Mouse (Mus musculus): Measurements from ENCODE around the gene Esrra. TPM values are rescaled to one million over a fixed set of nuclear protein-coding genes. Genes with fewer than 3 reads are reported as not detected.

Esrra gene
- polyA plus RNA-seq, 1 experiment, result 103 TPM

DNA sequence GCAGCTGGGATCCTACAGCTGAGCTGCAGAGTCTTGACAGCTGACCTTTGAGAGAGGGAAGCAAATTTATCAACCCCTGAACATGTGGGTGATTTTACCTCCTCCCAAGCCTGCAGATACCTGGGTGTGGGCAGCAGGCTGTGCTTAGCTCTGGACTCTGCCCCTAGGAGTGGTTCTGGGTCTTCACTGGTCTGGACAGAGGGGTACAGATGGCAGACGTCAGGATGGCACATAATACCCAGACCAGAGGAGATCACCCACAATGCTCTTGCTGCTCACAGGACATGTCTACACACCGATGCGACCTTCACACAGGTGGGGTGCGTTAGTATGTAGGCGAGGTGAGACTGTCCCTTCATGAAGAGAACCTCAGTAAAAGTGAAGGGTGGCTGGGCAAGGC, 27.9 kb upstream of the Esrra start:
- Histone ChIP-seq H3K27me3 (ENCODE audit: control insufficient read depth, insufficient read depth, low read length) (no peaks in the 10 kb centered on the region), H3K4me3 (replicated peaks; ENCODE audit: insufficient read depth, low read depth, low read length) (no peak overlapping the region), H3K27ac (ENCODE audit: insufficient read depth, low read length) (no peak overlapping the region), H3K4me1 (ENCODE audit: control insufficient read depth, insufficient read depth, low read length) (peaks cover 22% of the 10 kb centered on the region)
- DNase-seq, result no peak
- 87% methylated on average over 5 of the region's 5 CpGs for whole genome bisulfite sequencing
- TF ChIP-seq CTCF (IDR thresholded peaks at IDR 0.05; ENCODE audit: borderline replicate concordance, insufficient read depth, low read depth, low read length), result no peak

DNA sequence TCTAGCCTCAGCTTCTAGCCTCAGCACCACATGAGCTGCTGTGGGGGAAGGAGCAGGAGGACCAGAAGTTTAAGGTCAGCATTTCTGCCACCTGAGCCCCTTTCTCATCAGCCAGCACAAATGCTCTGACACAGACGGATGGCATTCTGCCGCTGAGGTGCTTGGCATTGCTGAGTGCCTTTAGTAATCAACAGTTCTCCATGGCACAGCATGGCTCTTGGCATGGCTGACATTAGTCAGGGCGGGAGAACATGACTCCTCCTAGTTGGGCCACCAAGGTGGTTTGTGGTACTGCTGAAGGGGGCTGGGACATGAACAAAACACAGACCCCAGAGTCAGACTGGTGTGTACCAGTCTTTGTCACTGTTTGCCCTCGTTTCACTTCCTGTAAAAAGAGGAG, 26.6 kb upstream of the Esrra start:
- peaks cover 22% of the 10 kb centered on the region for H3K4me1 ChIP-seq (ENCODE audit: control insufficient read depth, insufficient read depth, low read length)
- H3K4me3 ChIP-seq (replicated peaks; ENCODE audit: insufficient read depth, low read depth, low read length), result no peak overlapping the region
- TF ChIP-seq CTCF (IDR thresholded peaks at IDR 0.05; ENCODE audit: borderline replicate concordance, insufficient read depth, low read depth, low read length) (no peak), POLR2A (IDR thresholded peaks at IDR 0.05; ENCODE audit: borderline replicate concordance, insufficient read depth, low read length) (no peak)
- DNase-seq, result peak; percentile 79 to 88
- H3K27ac ChIP-seq (ENCODE audit: insufficient read depth, low read length), result peak overlapping the region; percentile 74
- WGBS, result 14% methylated on average over 4 of the region's 4 CpGs
- no peaks in the 10 kb centered on the region for H3K27me3 ChIP-seq (ENCODE audit: control insufficient read depth, insufficient read depth, low read length)

DNA sequence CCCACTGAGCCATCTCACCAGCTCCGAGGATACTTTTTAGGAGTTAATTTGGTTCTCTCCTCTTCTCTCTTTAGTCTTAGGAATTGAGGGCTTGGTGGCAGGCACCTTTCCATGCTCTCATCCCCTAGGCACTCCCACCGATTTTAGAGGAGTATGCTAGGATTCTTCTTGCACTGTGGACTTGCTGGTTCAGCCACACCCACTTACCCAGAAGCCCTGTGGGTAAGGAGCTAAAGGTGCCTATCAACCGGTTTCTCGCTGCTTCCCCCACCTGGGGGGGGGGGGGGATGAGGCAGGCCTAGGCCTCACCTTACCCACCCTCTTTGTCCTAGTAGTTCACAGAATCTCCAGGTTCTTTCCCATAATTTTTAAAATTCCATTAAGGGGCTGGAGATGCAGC, 26.1 kb upstream of the Esrra start:
- no peaks in the 10 kb centered on the region for H3K27me3 ChIP-seq (ENCODE audit: control insufficient read depth, insufficient read depth, low read length)
- peaks cover 20% of the 10 kb centered on the region for H3K4me1 ChIP-seq (ENCODE audit: control insufficient read depth, insufficient read depth, low read length)
- 35% methylated on average over 4 of the region's 4 CpGs for WGBS
- no peak for DNase-seq
- no peak overlapping the region for H3K4me3 ChIP-seq (replicated peaks; ENCODE audit: insufficient read depth, low read depth, low read length)
- H3K27ac ChIP-seq (ENCODE audit: insufficient read depth, low read length), result peak overlapping the region; percentile 74
- TF ChIP-seq CTCF (IDR thresholded peaks at IDR 0.05; ENCODE audit: borderline replicate concordance, insufficient read depth, low read depth, low read length) (no peak), POLR2A (IDR thresholded peaks at IDR 0.05; ENCODE audit: borderline replicate concordance, insufficient read depth, low read length) (no peak)

DNA sequence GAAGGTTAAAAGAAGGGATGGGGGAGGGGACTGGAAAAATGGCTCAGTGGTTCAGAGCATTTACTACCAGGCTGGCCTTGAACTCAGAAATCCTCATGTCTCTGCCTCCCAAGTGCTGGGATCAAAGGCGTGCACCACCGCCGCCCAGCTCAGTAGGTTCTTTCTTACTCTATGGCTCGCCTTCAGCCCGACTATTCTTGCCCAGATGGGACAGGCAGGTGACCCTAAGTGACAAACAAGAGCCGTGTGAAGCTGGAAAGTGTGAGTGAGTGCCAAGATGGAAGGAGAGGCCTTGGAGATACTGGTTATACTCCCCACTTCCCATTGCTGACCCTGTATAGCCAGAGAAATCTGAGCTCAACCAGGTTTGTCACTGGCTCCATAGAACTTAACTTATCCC, 22.1 kb upstream of the Esrra start:
- Histone ChIP-seq H3K4me3 (replicated peaks; ENCODE audit: insufficient read depth, low read depth, low read length) (no peak overlapping the region), H3K27me3 (ENCODE audit: control insufficient read depth, insufficient read depth, low read length) (no peaks in the 10 kb centered on the region), H3K27ac (ENCODE audit: insufficient read depth, low read length) (no peak overlapping the region), H3K4me1 (ENCODE audit: control insufficient read depth, insufficient read depth, low read length) (peaks cover 29% of the 10 kb centered on the region)
- TF ChIP-seq POLR2A (IDR thresholded peaks at IDR 0.05; ENCODE audit: borderline replicate concordance, insufficient read depth, low read length) (no peak), CTCF (IDR thresholded peaks at IDR 0.05; ENCODE audit: borderline replicate concordance, insufficient read depth, low read depth, low read length) (no peak)
- WGBS, result 91% methylated on average over 6 of the region's 6 CpGs
- no peak for DNase-seq

DNA sequence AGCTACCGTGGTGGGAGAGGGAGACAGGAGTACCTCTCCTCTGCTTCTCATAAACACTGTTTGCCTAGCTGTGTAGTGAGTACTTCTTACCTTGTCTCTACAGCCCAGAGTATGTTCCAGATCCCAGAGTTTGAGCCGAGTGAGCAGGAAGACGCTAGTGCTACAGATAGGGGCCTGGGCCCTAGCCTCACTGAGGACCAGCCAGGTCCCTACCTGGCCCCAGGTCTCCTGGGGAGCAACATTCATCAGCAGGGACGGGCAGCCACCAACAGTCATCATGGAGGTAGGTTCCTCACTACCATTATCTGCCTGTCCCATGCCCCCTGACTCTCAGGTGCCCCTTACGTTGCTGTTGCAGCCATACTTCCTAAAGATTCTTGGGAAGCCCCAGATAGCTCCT, 21.2 kb upstream of the Esrra start:
- no peaks in the 10 kb centered on the region for H3K27me3 ChIP-seq (ENCODE audit: control insufficient read depth, insufficient read depth, low read length)
- TF ChIP-seq CTCF (IDR thresholded peaks at IDR 0.05; ENCODE audit: borderline replicate concordance, insufficient read depth, low read depth, low read length) (no peak), POLR2A (IDR thresholded peaks at IDR 0.05; ENCODE audit: borderline replicate concordance, insufficient read depth, low read length) (no peak)
- DNase-seq, result no peak
- 20% methylated on average over 5 of the region's 5 CpGs for WGBS
- peak overlapping the region; percentile 83 for H3K4me3 ChIP-seq (replicated peaks; ENCODE audit: insufficient read depth, low read depth, low read length)
- peaks cover 29% of the 10 kb centered on the region for H3K4me1 ChIP-seq (ENCODE audit: control insufficient read depth, insufficient read depth, low read length)
- peak overlapping the region; percentile 67 for H3K27ac ChIP-seq (ENCODE audit: insufficient read depth, low read length)

DNA sequence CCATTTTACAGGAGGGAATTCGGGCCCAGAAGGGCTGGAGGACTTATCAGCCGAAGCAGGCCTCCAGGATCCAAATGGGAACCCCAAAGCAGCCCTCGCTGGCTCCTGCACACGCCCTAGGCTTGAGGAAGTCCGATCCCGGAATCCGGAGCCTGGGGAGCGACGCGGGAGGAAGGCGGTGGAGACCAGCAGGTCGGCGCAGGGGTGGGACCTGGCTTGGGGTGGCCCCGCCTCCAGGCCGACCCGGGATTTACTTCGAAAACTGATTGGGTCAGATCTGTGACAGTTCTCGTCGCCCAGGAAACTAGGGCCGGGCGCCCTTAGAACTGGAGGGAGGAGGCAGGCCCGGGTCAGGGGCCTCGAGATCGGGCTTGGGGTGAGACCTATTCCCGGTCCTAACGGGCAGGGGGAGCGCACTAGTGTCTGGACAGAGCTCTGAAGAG, 20.7 kb upstream of the Esrra start, which contains the start of gene Gpr137:
Gpr137 (minus strand) TSS at position 232 of the 443 bp plus-strand sequence.
- WGBS, result 1% methylated on average over 27 of the region's 27 CpGs
- TF ChIP-seq CTCF (IDR thresholded peaks at IDR 0.05; ENCODE audit: borderline replicate concordance, insufficient read depth, low read depth, low read length) (no peak), POLR2A (IDR thresholded peaks at IDR 0.05; ENCODE audit: borderline replicate concordance, insufficient read depth, low read length) (peak; percentile 66)
- no peaks in the 10 kb centered on the region for H3K27me3 ChIP-seq (ENCODE audit: control insufficient read depth, insufficient read depth, low read length)
- H3K4me1 ChIP-seq (ENCODE audit: control insufficient read depth, insufficient read depth, low read length), result peaks cover 29% of the 10 kb centered on the region
- H3K4me3 ChIP-seq (replicated peaks; ENCODE audit: insufficient read depth, low read depth, low read length), result peak within 1 kb of the TSS; percentile 83
- H3K27ac ChIP-seq (ENCODE audit: insufficient read depth, low read length), result peak within 1 kb of the TSS; percentile 67
- DNase-seq, result peak; percentile 94 to 96

DNA sequence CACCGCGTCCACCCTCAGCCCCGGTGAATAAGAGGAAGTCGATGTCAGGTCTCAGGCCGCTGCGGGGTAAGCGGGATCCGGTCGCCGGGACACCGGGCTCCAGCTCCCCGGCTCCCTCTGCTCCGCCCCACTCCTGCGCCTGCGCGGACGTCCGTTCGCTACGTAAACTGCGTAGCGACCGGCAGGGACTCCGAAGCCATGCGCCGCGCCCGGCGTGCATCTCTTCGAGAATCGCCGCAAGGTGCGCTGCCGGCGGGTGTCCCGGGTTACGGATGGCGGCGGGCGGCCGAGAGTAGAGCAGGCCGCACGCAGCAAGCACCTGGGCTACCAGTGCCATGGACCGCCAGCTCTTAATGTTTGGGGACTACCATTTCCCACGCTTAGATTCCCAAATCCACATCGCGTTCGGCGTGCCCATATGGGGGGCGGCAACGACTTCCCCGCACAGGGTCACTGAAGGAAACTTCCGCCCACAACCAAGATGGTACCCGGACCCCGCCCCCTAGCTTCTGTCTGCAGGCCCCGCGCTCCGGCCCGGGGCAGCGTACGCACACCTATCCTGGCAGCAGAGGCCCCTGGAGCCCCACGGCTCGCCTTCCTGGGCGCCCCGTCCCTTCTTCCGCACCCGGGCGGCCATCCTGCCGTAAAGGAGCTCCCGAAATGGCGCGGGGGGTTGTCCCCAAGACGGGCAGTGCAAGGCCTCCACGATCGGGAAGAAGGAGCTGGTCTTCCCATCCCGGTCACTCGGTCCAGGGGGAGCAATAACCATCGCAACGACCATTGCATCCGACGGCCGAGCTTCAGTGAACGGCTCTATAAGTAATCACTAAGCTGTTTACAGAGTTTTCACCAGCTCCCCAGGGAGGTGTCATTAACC, 20.0 kb upstream of the Esrra start, which contains the start of gene Bad:
Bad (plus strand) TSS at position 490 of the 877 bp plus-strand sequence.
- Histone ChIP-seq H3K27ac (ENCODE audit: insufficient read depth, low read length) (peak within 1 kb of the TSS; percentile 71), H3K4me3 (replicated peaks; ENCODE audit: insufficient read depth, low read depth, low read length) (peak within 1 kb of the TSS; percentile 83), H3K4me1 (ENCODE audit: control insufficient read depth, insufficient read depth, low read length) (peaks cover 29% of the 10 kb centered on the region), H3K27me3 (ENCODE audit: control insufficient read depth, insufficient read depth, low read length) (no peaks in the 10 kb centered on the region)
- TF ChIP-seq CTCF (IDR thresholded peaks at IDR 0.05; ENCODE audit: borderline replicate concordance, insufficient read depth, low read depth, low read length), result no peak
- TF ChIP-seq POLR2A (IDR thresholded peaks at IDR 0.05; ENCODE audit: borderline replicate concordance, insufficient read depth, low read length), result peak; percentile 71; the same call in 1 of the 2 replicates
- peak; percentile 90 to 97 for DNase-seq
- WGBS, result under 1% methylated on average over 83 of the region's 83 CpGs

All from cerebellum, adult 2 months (tissue).